Mouse (Mus musculus): ENCODE measurements around the gene Csdc2. TPM values are rescaled to one million over a fixed set of nuclear protein-coding genes. Genes with fewer than 3 reads are reported as not detected.
"Not testable (repeated sequence)": the region's sequence is repeated elsewhere in the genome, so short reads cannot be mapped to it uniquely, and the experiment has no call there.

Gene Csdc2
- polyA plus RNA-seq, 1 experiment from 2014 or later, result 16.0 TPM

GRCm38 (mm10) chr15:81966062-81966829 is 29.7 kb downstream of the Csdc2 start:
- no peaks in the 10 kb centered on the region for H3K36me3 ChIP-seq (ENCODE audit: control insufficient read depth, insufficient read depth, low read length)
- H3K27ac ChIP-seq (ENCODE audit: low read depth), result no peak overlapping the region
- no peaks in the 10 kb centered on the region for H3K9me3 ChIP-seq (ENCODE audit: control insufficient read depth, low read length)
- no peak for DNase-seq (ENCODE audit: low spot score)
- no peak overlapping the region for H3K4me3 ChIP-seq (ENCODE audit: low read depth, low read length)
- no peak overlapping the region for H3K4me2 ChIP-seq (ENCODE audit: low read length)
- 81% methylated on average over 12 of the region's 14 CpGs for WGBS
- H3K4me1 ChIP-seq (replicated peaks; ENCODE audit: control insufficient read depth, insufficient read depth, low read length), result no peaks in the 10 kb centered on the region
- no peak overlapping the region for H3K9ac ChIP-seq (ENCODE audit: low read length)
- ATAC-seq (replicated peaks; ENCODE audit: low FRiP score, low TSS enrichment, low read depth), result no peak
- H3K27me3 ChIP-seq (replicated peaks; ENCODE audit: control insufficient read depth, insufficient read depth, low read length), result no peaks in the 10 kb centered on the region

DNA sequence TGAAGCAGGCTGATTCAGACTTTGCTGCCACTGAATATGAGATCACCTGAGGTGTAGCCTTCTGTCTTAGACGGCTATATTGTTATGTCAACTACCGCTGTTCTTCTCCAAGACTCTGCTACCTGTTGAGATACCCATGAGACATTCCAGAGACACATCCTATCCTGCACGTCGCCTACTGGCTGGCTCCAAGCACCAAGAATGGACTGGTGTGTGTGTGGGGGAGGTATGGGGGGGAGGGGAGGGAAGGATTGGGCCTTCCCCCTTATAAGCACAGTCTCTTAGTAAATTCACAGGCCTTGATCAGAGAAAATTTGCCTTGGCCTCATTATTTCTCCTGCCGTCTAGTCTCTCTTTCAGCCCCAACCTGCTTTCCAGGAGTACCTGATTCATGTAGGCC is 31.3 kb downstream of the Csdc2 start:
- H3K4me1 ChIP-seq (replicated peaks; ENCODE audit: control insufficient read depth, insufficient read depth, low read length), result no peaks in the 10 kb centered on the region
- no peak overlapping the region for H3K4me2 ChIP-seq (ENCODE audit: low read length)
- WGBS, result 81% methylated on average over 5 of the region's 5 CpGs
- no peak overlapping the region for H3K9ac ChIP-seq (ENCODE audit: low read length)
- no peak overlapping the region for H3K4me3 ChIP-seq (ENCODE audit: low read depth, low read length)
- H3K36me3 ChIP-seq (ENCODE audit: control insufficient read depth, insufficient read depth, low read length), result no peaks in the 10 kb centered on the region
- ATAC-seq (replicated peaks; ENCODE audit: low FRiP score, low TSS enrichment, low read depth) (no peak), DNase-seq (ENCODE audit: low spot score) (no peak)
- H3K27ac ChIP-seq (ENCODE audit: low read depth), result no peak overlapping the region
- no peaks in the 10 kb centered on the region for H3K9me3 ChIP-seq (ENCODE audit: control insufficient read depth, low read length)
- no peaks in the 10 kb centered on the region for H3K27me3 ChIP-seq (replicated peaks; ENCODE audit: control insufficient read depth, insufficient read depth, low read length)

- DNase-seq (ENCODE audit: low spot score), result no peak
- no peak for ATAC-seq (replicated peaks; ENCODE audit: low FRiP score, low TSS enrichment, low read depth)
- H3K36me3 ChIP-seq (ENCODE audit: control insufficient read depth, insufficient read depth, low read length), result no peaks in the 10 kb centered on the region
- WGBS, result 40% methylated on average over 2 of the region's 2 CpGs
- H3K4me2 ChIP-seq (ENCODE audit: low read length), result no peak overlapping the region
- no peak overlapping the region for H3K27ac ChIP-seq (ENCODE audit: low read depth)
- no peak overlapping the region for H3K4me3 ChIP-seq (ENCODE audit: low read depth, low read length)
- no peak overlapping the region for H3K9ac ChIP-seq (ENCODE audit: low read length)
- no peaks in the 10 kb centered on the region for H3K9me3 ChIP-seq (ENCODE audit: control insufficient read depth, low read length)
- no peaks in the 10 kb centered on the region for H3K27me3 ChIP-seq (replicated peaks; ENCODE audit: control insufficient read depth, insufficient read depth, low read length)
- no peaks in the 10 kb centered on the region for H3K4me1 ChIP-seq (replicated peaks; ENCODE audit: control insufficient read depth, insufficient read depth, low read length)
These were observed 31.9 kb downstream of the Csdc2 start for GRCm38 (mm10) chr15:81968447-81968846.

DNA sequence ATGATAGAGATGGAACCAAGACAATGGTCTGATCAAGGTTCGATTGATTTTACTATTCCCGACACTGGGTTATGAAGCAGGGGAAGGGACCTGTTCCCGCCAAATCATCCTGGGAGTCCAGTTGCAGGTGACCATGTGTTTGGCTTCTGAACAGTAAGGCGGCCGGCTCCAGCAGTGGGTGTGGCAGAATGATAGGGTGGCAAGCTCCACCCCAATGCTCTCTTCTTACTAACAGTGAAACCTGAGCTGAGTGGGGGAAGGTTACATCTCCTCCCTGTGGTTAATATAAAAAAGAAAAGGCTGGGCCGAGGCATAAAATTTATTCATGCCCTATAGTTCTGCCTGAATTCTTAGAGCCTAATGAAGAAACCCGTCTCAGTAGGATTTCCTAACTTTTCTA is 32.6 kb downstream of the Csdc2 start:
- Histone ChIP-seq H3K4me2 (ENCODE audit: low read length) (no peak overlapping the region), H3K36me3 (ENCODE audit: control insufficient read depth, insufficient read depth, low read length) (no peaks in the 10 kb centered on the region), H3K27me3 (replicated peaks; ENCODE audit: control insufficient read depth, insufficient read depth, low read length) (no peaks in the 10 kb centered on the region), H3K4me3 (ENCODE audit: low read depth, low read length) (no peak overlapping the region), H3K9ac (ENCODE audit: low read length) (no peak overlapping the region), H3K27ac (ENCODE audit: low read depth) (no peak overlapping the region), H3K4me1 (replicated peaks; ENCODE audit: control insufficient read depth, insufficient read depth, low read length) (no peaks in the 10 kb centered on the region), H3K9me3 (ENCODE audit: control insufficient read depth, low read length) (no peaks in the 10 kb centered on the region)
- DNase-seq (ENCODE audit: low spot score) (no peak), ATAC-seq (replicated peaks; ENCODE audit: low FRiP score, low TSS enrichment, low read depth) (no peak)
- 59% methylated on average over 7 of the region's 7 CpGs for WGBS

GRCm38 (mm10) chr15:81969635-81970034 is 33.1 kb downstream of the Csdc2 start:
- DNase-seq (ENCODE audit: low spot score); ATAC-seq (replicated peaks; ENCODE audit: low FRiP score, low TSS enrichment, low read depth): not testable (repeated sequence)
- WGBS, result 78% methylated on average over 6 of the region's 6 CpGs

GRCm38 (mm10) chr15:81970498-81970897 is 33.9 kb downstream of the Csdc2 start:
- not testable (repeated sequence) for ATAC-seq (replicated peaks; ENCODE audit: low FRiP score, low TSS enrichment, low read depth); H3K27me3 ChIP-seq (replicated peaks; ENCODE audit: control insufficient read depth, insufficient read depth, low read length); H3K4me1 ChIP-seq (replicated peaks; ENCODE audit: control insufficient read depth, insufficient read depth, low read length); H3K36me3 ChIP-seq (ENCODE audit: control insufficient read depth, insufficient read depth, low read length); DNase-seq (ENCODE audit: low spot score); H3K4me3 ChIP-seq (ENCODE audit: low read depth, low read length); H3K27ac ChIP-seq (ENCODE audit: low read depth); H3K9ac ChIP-seq (ENCODE audit: low read length); H3K4me2 ChIP-seq (ENCODE audit: low read length); H3K9me3 ChIP-seq (ENCODE audit: control insufficient read depth, low read length)
- WGBS, result 92% methylated on average over 4 of the region's 4 CpGs

More at GRCm38 (mm10) chr15:81969635-81970034, 33.1 kb downstream of the Csdc2 start:
- not testable (repeated sequence) for H3K27ac ChIP-seq (ENCODE audit: low read depth); H3K4me1 ChIP-seq (replicated peaks; ENCODE audit: control insufficient read depth, insufficient read depth, low read length); H3K27me3 ChIP-seq (replicated peaks; ENCODE audit: control insufficient read depth, insufficient read depth, low read length); H3K4me2 ChIP-seq (ENCODE audit: low read length); H3K4me3 ChIP-seq (ENCODE audit: low read depth, low read length); H3K36me3 ChIP-seq (ENCODE audit: control insufficient read depth, insufficient read depth, low read length); H3K9me3 ChIP-seq (ENCODE audit: control insufficient read depth, low read length); H3K9ac ChIP-seq (ENCODE audit: low read length)

- not testable (repeated sequence) for ATAC-seq (replicated peaks; ENCODE audit: low FRiP score, low TSS enrichment, low read depth); H3K4me1 ChIP-seq (replicated peaks; ENCODE audit: control insufficient read depth, insufficient read depth, low read length); DNase-seq (ENCODE audit: low spot score); H3K27ac ChIP-seq (ENCODE audit: low read depth); H3K9me3 ChIP-seq (ENCODE audit: control insufficient read depth, low read length); H3K4me3 ChIP-seq (ENCODE audit: low read depth, low read length); H3K4me2 ChIP-seq (ENCODE audit: low read length); H3K27me3 ChIP-seq (replicated peaks; ENCODE audit: control insufficient read depth, insufficient read depth, low read length); H3K36me3 ChIP-seq (ENCODE audit: control insufficient read depth, insufficient read depth, low read length); H3K9ac ChIP-seq (ENCODE audit: low read length)
- WGBS, result 92% methylated on average over 8 of the region's 8 CpGs
These were observed 38.6 kb downstream of the Csdc2 start for GRCm38 (mm10) chr15:81975156-81975555.

DNA sequence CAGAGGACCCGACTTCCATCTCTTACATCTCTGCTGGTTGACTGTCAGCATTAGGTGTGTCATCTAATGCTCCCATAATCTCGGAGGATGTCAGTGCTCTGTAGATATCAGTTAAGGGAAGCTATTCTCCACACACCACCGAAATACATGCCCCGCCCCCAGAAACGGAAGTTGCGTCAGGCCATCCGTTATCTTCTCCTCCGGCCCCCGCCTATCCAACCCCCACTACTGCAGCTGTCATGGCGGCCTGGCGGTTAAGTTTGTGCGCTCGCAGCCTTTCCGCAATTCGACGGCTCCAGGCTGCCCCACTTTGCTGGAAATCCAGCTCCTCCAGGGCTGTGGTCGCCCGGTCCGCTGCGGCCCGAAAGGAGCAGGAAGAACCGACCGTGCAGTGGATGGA is 43.8 kb downstream of the Csdc2 start, which contains the start of gene 1700029P11Rik:
TSS of gene 1700029P11Rik (plus strand) at position 220 of the 400 bp plus-strand sequence.
- Histone ChIP-seq H3K27me3 (replicated peaks; ENCODE audit: control insufficient read depth, insufficient read depth, low read length) (no peaks in the 10 kb centered on the region), H3K27ac (ENCODE audit: low read depth) (no peak within 1 kb of the TSS), H3K9ac (ENCODE audit: low read length) (no peak within 1 kb of the TSS), H3K36me3 (ENCODE audit: control insufficient read depth, insufficient read depth, low read length) (no peaks in the 10 kb centered on the region), H3K9me3 (ENCODE audit: control insufficient read depth, low read length) (0 out of 2 replicates have a peak, but pooled peaks cover 2% of the 10 kb centered on the region), H3K4me1 (replicated peaks; ENCODE audit: control insufficient read depth, insufficient read depth, low read length) (no peaks in the 10 kb centered on the region), H3K4me3 (ENCODE audit: low read depth, low read length) (no peak within 1 kb of the TSS), H3K4me2 (ENCODE audit: low read length) (no peak within 1 kb of the TSS)
- no peak for ATAC-seq (replicated peaks; ENCODE audit: low FRiP score, low TSS enrichment, low read depth)
- no peak for DNase-seq (ENCODE audit: low spot score)
- WGBS, result 93% methylated on average over 23 of the region's 23 CpGs

- DNase-seq (ENCODE audit: low spot score), result no peak
- 0 out of 2 replicates have a peak, but pooled peaks cover 2% of the 10 kb centered on the region for H3K9me3 ChIP-seq (ENCODE audit: control insufficient read depth, low read length)
- H3K4me2 ChIP-seq (ENCODE audit: low read length), result no peak overlapping the region
- no peaks in the 10 kb centered on the region for H3K27me3 ChIP-seq (replicated peaks; ENCODE audit: control insufficient read depth, insufficient read depth, low read length)
- H3K27ac ChIP-seq (ENCODE audit: low read depth), result no peak overlapping the region
- no peak for ATAC-seq (replicated peaks; ENCODE audit: low FRiP score, low TSS enrichment, low read depth)
- H3K4me1 ChIP-seq (replicated peaks; ENCODE audit: control insufficient read depth, insufficient read depth, low read length), result no peaks in the 10 kb centered on the region
- no peak overlapping the region for H3K4me3 ChIP-seq (ENCODE audit: low read depth, low read length)
- H3K9ac ChIP-seq (ENCODE audit: low read length), result no peak overlapping the region
- no peaks in the 10 kb centered on the region for H3K36me3 ChIP-seq (ENCODE audit: control insufficient read depth, insufficient read depth, low read length)
- WGBS, result 44% methylated on average over 1 of the region's 1 CpGs
These were observed 45.6 kb downstream of the Csdc2 start for GRCm38 (mm10) chr15:81982173-81982572.
